Mouse (Mus musculus) heart, postnatal 14 days (tissue): Measurements from ENCODE around the gene Jade1. TPM values are rescaled to one million over a fixed set of nuclear protein-coding genes. Genes with fewer than 3 reads are reported as not detected.

Source experiments
- DNase-seq, 2 experiments: peaks; one replicate each; pipeline ENCODE4 v3.0.0; 2021 to 2022
- intact Hi-C: fragments of 180-260 bp; cut with DNase I; formaldehyde crosslinking; loops from one replicate; pipeline ENCODE4 v1.15.1; 2025
- total RNA-seq, 2 experiments: library from RNA; stranded (reverse); gene quantifications; 2 replicates each; pipeline ENCODE4 v1.2.3; 2021

The Jade1 gene
- total RNA-seq, 2 experiments from 2014 or later, result 28.1 to 28.6 TPM

DNA sequence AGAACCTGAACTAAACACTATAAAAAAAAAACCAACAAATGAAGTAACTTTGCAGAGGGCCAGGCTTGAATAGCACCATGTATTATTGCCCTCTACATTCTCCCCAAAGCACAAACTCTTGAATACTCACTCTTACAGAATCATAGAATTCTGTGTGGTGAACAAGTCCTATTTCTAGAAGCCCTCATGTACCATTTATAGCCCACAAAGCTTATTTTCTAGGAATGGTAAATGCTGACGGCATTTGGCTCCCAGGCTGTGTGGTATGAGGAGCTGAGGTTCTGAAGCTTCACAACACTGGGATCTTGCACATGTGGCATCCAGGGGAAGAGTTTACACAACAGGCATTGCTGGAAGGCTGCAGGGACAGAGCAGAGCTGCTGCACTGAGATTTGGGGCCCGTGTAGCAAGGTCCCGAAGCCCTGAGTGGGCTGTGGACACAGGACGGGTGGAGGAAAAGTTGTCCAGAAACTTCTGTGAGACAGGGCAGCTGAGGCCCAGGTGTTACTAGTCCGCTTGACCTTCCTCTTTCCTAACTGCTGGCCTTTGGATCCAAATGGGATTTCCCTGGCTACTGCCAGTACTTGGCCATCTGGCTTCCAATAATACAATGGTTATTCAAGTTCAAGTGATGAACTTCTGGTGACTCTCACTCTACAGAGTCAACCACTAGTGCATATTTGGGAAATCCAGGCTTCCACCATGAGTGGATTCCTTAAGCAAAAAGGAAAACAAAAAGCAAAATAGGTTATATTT, 58.9 kb downstream of the Jade1 start:
- intact Hi-C loops, result no loop called here
- no peak for DNase-seq

DNA sequence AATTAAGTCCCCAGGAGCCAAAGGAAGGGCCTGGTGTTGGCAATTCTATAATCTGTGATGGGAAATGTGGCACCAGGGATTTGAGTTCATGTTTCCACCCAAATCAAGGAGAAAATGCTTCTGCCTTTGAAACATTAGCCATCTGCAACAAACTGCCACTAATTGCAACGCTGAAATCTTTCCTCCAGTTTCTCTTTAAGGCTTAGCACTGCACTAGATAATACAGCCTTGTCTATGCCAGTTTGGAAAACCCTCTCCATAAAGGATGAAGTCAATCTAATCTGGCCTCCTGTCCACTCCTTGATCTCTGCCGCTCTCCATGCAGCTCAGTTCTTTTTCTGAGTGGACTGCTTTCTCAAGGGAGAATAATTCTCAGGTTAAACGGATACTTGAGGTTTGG, 62.5 kb downstream of the Jade1 start:
- no peak for DNase-seq
- intact Hi-C loops, result no loop called here

DNA sequence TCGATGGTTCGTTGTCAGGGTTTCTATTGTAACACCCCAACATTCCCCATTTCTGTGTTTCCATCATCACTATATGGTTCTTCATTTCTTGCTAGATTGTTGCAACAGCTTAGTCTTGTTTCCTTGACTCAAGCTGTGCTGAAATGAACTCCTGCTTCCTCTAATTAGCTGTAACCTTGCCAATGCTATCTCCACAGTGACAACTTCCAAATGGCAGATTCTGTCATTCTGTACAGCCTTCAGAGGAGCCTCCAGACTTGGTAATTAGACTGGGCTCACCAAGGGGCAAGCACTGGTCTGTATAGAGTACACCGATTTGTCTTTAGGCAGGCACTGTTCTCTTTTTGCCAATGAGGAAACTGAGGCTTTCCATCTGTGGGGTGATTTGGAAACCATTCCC, 63.0 kb downstream of the Jade1 start:
- no peak for DNase-seq
- intact Hi-C loops, result no loop called here

DNA sequence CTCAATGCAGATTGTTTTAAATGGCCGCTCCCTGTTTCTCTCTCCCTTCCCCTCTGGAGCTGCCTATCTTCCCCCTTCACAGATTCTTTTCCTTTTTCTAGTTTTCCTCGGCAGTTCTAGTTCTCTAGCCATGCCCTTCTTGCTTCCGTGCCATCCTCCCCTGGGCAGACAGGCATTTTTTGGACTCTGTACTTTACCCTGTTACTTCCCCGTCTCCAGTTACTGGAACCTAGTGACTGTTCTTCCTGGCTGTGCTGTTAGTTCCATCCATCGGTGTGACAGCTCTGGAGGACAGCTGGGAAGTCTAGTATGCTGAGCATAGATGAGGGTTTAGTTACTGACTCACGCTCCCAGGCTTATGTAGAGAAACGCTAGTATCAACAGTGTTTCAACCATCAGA, 65.4 kb downstream of the Jade1 start:
- DNase-seq, result no peak
- intact Hi-C loops, result no loop called here

DNA sequence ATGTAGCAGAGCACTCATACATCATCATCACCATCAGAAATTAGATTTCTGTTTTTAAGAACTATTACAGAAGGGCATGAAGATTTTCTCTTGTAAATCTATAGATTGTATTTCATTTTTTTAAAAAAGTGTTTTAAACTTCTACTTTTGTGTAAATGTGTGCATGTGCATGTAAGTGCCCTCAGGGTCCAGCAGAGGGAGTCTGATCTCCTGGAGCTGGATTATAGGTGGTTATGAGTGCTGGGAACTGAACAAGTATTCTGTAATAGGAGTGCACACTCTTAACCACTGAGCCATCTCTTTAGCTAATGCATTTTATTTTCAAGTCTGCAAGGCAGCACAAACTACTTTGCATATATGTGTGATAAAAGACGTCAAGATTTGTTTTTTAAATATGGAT, 100.1 kb downstream of the Jade1 start:
- intact Hi-C loops, result no loop called here
- no peak for DNase-seq

Other genes with a start within 250 kb of the Jade1 start
- gene Sclt1, start 186.8 kb downstream of the Jade1 start, total RNA-seq, result 1 to 10 TPM; 6.9 to 7.6 TPM
- 10 to 100 TPM in 1 of 2 experiments, 1 to 10 TPM in 1; 8.6 to 10.0 TPM for gene D3Ertd751e, start 186.9 kb downstream of the Jade1 start, total RNA-seq